Mouse (Mus musculus) kidney, postnatal 36 days (tissue): Measurements from ENCODE around the gene Snapc4.

Experiments
- DNase-seq, 2 experiments: peaks; one replicate each; pipeline ENCODE4 v3.0.0; 2021 to 2022; ENCODE audit warnings: mixed read lengths in 2 of 2

Gene Snapc4

GRCm38 (mm10) chr2:26338302-26339203, 41.9 kb downstream of the Snapc4 start:
- no peak for DNase-seq

- no peak for DNase-seq
These were observed 49.8 kb downstream of the Snapc4 start for GRCm38 (mm10) chr2:26330702-26331101.

- DNase-seq: no peak
These were observed 50.4 kb downstream of the Snapc4 start for GRCm38 (mm10) chr2:26330056-26330468.

GRCm38 (mm10) chr2:26329402-26329801, 51.1 kb downstream of the Snapc4 start:
- DNase-seq: peak in 1 of 2 experiments; percentile 15

GRCm38 (mm10) chr2:26327852-26328251, 52.6 kb downstream of the Snapc4 start:
- DNase-seq: peak in 1 of 2 experiments; percentile 36

- DNase-seq: peak in 1 of 2 experiments; percentile 85
These were observed 54.9 kb downstream of the Snapc4 start for GRCm38 (mm10) chr2:26325386-26326181.

- peak in 1 of 2 experiments; percentile 74 for DNase-seq
These were observed 55.5 kb downstream of the Snapc4 start for GRCm38 (mm10) chr2:26324917-26325316.

- DNase-seq: no peak
These were observed 56.7 kb downstream of the Snapc4 start for GRCm38 (mm10) chr2:26323589-26324325.

GRCm38 (mm10) chr2:26320245-26321185, 59.9 kb downstream of the Snapc4 start:
- DNase-seq: no peak

GRCm38 (mm10) chr2:26319519-26320244, 60.8 kb downstream of the Snapc4 start:
- no peak for DNase-seq

- DNase-seq: no peak
These were observed 61.3 kb downstream of the Snapc4 start for GRCm38 (mm10) chr2:26319109-26319508.

- DNase-seq: no peak
These were observed 62.3 kb downstream of the Snapc4 start for GRCm38 (mm10) chr2:26317991-26318672.

GRCm38 (mm10) chr2:26317371-26317770, 63.1 kb downstream of the Snapc4 start:
- no peak for DNase-seq

- peak in 1 of 2 experiments; percentile 36 for DNase-seq
These were observed 63.7 kb downstream of the Snapc4 start for GRCm38 (mm10) chr2:26316576-26317246.

- DNase-seq: peak; percentile 57 to 72
These were observed 64.5 kb downstream of the Snapc4 start for GRCm38 (mm10) chr2:26315925-26316311.

GRCm38 (mm10) chr2:26315072-26315924, 65.2 kb downstream of the Snapc4 start, which contains the start of gene Gpsm1:
TSS of gene Gpsm1 (plus strand) at chr2:26315515.
- DNase-seq: peak; percentile 85 to 91

GRCm38 (mm10) chr2:26314281-26315071, 66.0 kb downstream of the Snapc4 start:
- peak; percentile 43 to 64 for DNase-seq

GRCm38 (mm10) chr2:26313394-26313793, 67.1 kb downstream of the Snapc4 start:
- DNase-seq: no peak
